Mouse (Mus musculus) cerebellum, adult 9-11 months (tissue): Measurements from ENCODE around the gene Prrxl1.

Source experiments
- DNase-seq: peaks from one replicate; pipeline ENCODE4 v3.0.0; 2022

Prrxl1 gene

GRCm38 (mm10) chr14:32599290-32600041 lies at the start of gene Prrxl1:
Prrxl1 (plus strand) TSS chr14:32599407.
- DNase-seq: no peak

GRCm38 (mm10) chr14:32551854-32552253 lies 47.4 kb upstream of the Prrxl1 start:
- no peak for DNase-seq

GRCm38 (mm10) chr14:32553198-32553903 lies 45.9 kb upstream of the Prrxl1 start:
- no peak for DNase-seq

- no peak for DNase-seq
Measured at GRCm38 (mm10) chr14:32554860-32555526, 44.2 kb upstream of the Prrxl1 start.

GRCm38 (mm10) chr14:32561428-32561827 lies 37.8 kb upstream of the Prrxl1 start:
- no peak for DNase-seq

GRCm38 (mm10) chr14:32563661-32564060 lies 35.5 kb upstream of the Prrxl1 start:
- DNase-seq: no peak

- no peak for DNase-seq
Measured at GRCm38 (mm10) chr14:32572519-32572918, 26.7 kb upstream of the Prrxl1 start.

- no peak for DNase-seq
Measured at GRCm38 (mm10) chr14:32578420-32578819, 20.8 kb upstream of the Prrxl1 start.

GRCm38 (mm10) chr14:32583696-32584095 lies 15.5 kb upstream of the Prrxl1 start:
- DNase-seq: no peak

GRCm38 (mm10) chr14:32587013-32587784 lies 12.0 kb upstream of the Prrxl1 start:
- peak; percentile 32 for DNase-seq

- no peak for DNase-seq
Measured at GRCm38 (mm10) chr14:32590377-32590776, 8.8 kb upstream of the Prrxl1 start.

GRCm38 (mm10) chr14:32597232-32598231 lies 1.7 kb upstream of the Prrxl1 start:
- no peak for DNase-seq

GRCm38 (mm10) chr14:32598437-32599219 lies 579 bp upstream of the Prrxl1 start:
- no peak for DNase-seq

GRCm38 (mm10) chr14:32600110-32600509 lies 903 bp downstream of the Prrxl1 start:
- no peak for DNase-seq

- no peak for DNase-seq
Measured at GRCm38 (mm10) chr14:32605508-32605907, 6.3 kb downstream of the Prrxl1 start.

- DNase-seq: no peak
Measured at GRCm38 (mm10) chr14:32606316-32606715, 7.1 kb downstream of the Prrxl1 start.

- no peak for DNase-seq
Measured at GRCm38 (mm10) chr14:32609392-32609791, 10.2 kb downstream of the Prrxl1 start.

GRCm38 (mm10) chr14:32617253-32617652 lies 18.0 kb downstream of the Prrxl1 start:
- no peak for DNase-seq

- DNase-seq: no peak
Measured at GRCm38 (mm10) chr14:32624245-32624644, 25.0 kb downstream of the Prrxl1 start.

GRCm38 (mm10) chr14:32624811-32625210 lies 25.6 kb downstream of the Prrxl1 start:
- DNase-seq: no peak

GRCm38 (mm10) chr14:32627271-32627670 lies 28.1 kb downstream of the Prrxl1 start:
- no peak for DNase-seq
